Mouse (Mus musculus): ENCODE measurements around the gene Stk4.
A peak's percentile ranks its signal among the peaks of the same experiment; 100 is the strongest.

Gene Stk4

GRCm38 (mm10) chr2:164079488-164079887, 9.4 kb downstream of the Stk4 start:
- DNase-seq (ENCODE audit: low spot score in 2 of 2), result peak; percentile 79 to 80

GRCm38 (mm10) chr2:164081577-164081976, 11.5 kb downstream of the Stk4 start:
- no peak for DNase-seq (ENCODE audit: low spot score in 2 of 2)

- no peak for DNase-seq (ENCODE audit: low spot score in 2 of 2)
These were observed 12.1 kb downstream of the Stk4 start for GRCm38 (mm10) chr2:164082175-164082574.

GRCm38 (mm10) chr2:164083609-164084341, 13.7 kb downstream of the Stk4 start:
- DNase-seq (ENCODE audit: low spot score in 2 of 2), result peak; percentile 74 to 85

- peak; percentile 58 to 72 for DNase-seq (ENCODE audit: low spot score in 2 of 2)
These were observed 14.2 kb downstream of the Stk4 start for GRCm38 (mm10) chr2:164084342-164084700.

GRCm38 (mm10) chr2:164087416-164088017, 17.4 kb downstream of the Stk4 start:
- no peak for DNase-seq (ENCODE audit: low spot score in 2 of 2)

- DNase-seq (ENCODE audit: low spot score in 2 of 2), result no peak
These were observed 19.4 kb downstream of the Stk4 start for GRCm38 (mm10) chr2:164089508-164089907.

GRCm38 (mm10) chr2:164094152-164094551, 24.0 kb downstream of the Stk4 start:
- no peak for DNase-seq (ENCODE audit: low spot score in 2 of 2)

- no peak for DNase-seq (ENCODE audit: low spot score in 2 of 2)
These were observed 28.6 kb downstream of the Stk4 start for GRCm38 (mm10) chr2:164098603-164099250.

GRCm38 (mm10) chr2:164101936-164102335, 31.8 kb downstream of the Stk4 start:
- DNase-seq (ENCODE audit: low spot score in 2 of 2), result no peak

- DNase-seq (ENCODE audit: low spot score in 2 of 2), result no peak
These were observed 32.2 kb downstream of the Stk4 start for GRCm38 (mm10) chr2:164102366-164102765.

GRCm38 (mm10) chr2:164103501-164103900, 33.4 kb downstream of the Stk4 start:
- DNase-seq (ENCODE audit: low spot score in 2 of 2), result peak in 1 of 2 experiments; percentile 32

- DNase-seq (ENCODE audit: low spot score in 2 of 2), result no peak
These were observed 36.3 kb downstream of the Stk4 start for GRCm38 (mm10) chr2:164106287-164107035.

GRCm38 (mm10) chr2:164107125-164107874, 37.2 kb downstream of the Stk4 start:
- DNase-seq (ENCODE audit: low spot score in 2 of 2), result no peak

GRCm38 (mm10) chr2:164108501-164108900, 38.4 kb downstream of the Stk4 start:
- no peak for DNase-seq (ENCODE audit: low spot score in 2 of 2)

- no peak for DNase-seq (ENCODE audit: low spot score in 2 of 2)
These were observed 41.4 kb downstream of the Stk4 start for GRCm38 (mm10) chr2:164111546-164111945.

GRCm38 (mm10) chr2:164114051-164114450, 43.9 kb downstream of the Stk4 start:
- DNase-seq (ENCODE audit: low spot score in 2 of 2), result no peak

GRCm38 (mm10) chr2:164115531-164115930, 45.4 kb downstream of the Stk4 start:
- no peak for DNase-seq (ENCODE audit: low spot score in 2 of 2)

GRCm38 (mm10) chr2:164119503-164119902, 49.4 kb downstream of the Stk4 start:
- no peak for DNase-seq (ENCODE audit: low spot score in 2 of 2)

- no peak for DNase-seq (ENCODE audit: low spot score in 2 of 2)
These were observed 53.1 kb downstream of the Stk4 start for GRCm38 (mm10) chr2:164123169-164123766.

GRCm38 (mm10) chr2:164126533-164126955, 56.4 kb downstream of the Stk4 start:
- DNase-seq (ENCODE audit: low spot score in 2 of 2), result no peak
